In genomic region chr12:54098785-54099184, GRCm38 (mm10) we compare ENCODE assay signal across 9 mouse cellular contexts.
DNase-seq lines count a peak whose midpoint lies in the region; ATAC-seq and TF ChIP-seq lines count a peak whose summit lies in the region.
"Had no signal": no experiment of that assay in that cellular context is flagged by ENCODE, and none has a peak within 500 bp of the region (broad histone marks: within the 10 kb centered on the region; RNA-seq: fewer than 3 reads in every experiment).

No protein-coding gene starts in this region.

- no peak for ATAC-seq in limb, embryonic 11.5 days (ENCODE audit: insufficient number of reproducible peaks, low FRiP score, low TSS enrichment, low read depth)

- TF ChIP-seq CTCF in C2C12 (IDR thresholded peaks at IDR 0.05; ENCODE audit: control insufficient read depth, insufficient read depth, insufficient read length): peak; percentile 88
- peak; percentile 95 for TF ChIP-seq CTCF in heart, adult 2 months (IDR thresholded peaks at IDR 0.05)
- peak; percentile 60; the same call in 1 of the 2 replicates for TF ChIP-seq CTCF in olfactory bulb, adult 2 months (IDR thresholded peaks at IDR 0.05; ENCODE audit: insufficient read depth, low read depth, low read length)

- no peaks in the 10 kb centered on the region for H3K27me3 ChIP-seq in C2C12 (ENCODE audit: control insufficient read depth, insufficient read depth, insufficient read length)
- no peaks in the 10 kb centered on the region; the same call in 1 of the 2 replicates for H3K27me3 ChIP-seq in embryonic facial prominence, embryonic 10.5 days (replicated peaks; ENCODE audit: low read depth, poor library complexity, severe bottlenecking)
- H3K27me3 ChIP-seq in heart, adult 2 months (ENCODE audit: control insufficient read depth, insufficient read depth, low read length): no peaks in the 10 kb centered on the region
- H3K27me3 ChIP-seq in limb, embryonic 11.5 days (ENCODE audit: control insufficient read depth, insufficient read depth, low read length): 0 out of 2 replicates have a peak, but pooled peaks cover 4% of the 10 kb centered on the region

- 11% methylated on average over 6 of the region's 6 CpGs for WGBS in embryonic facial prominence, embryonic 10.5 days
- 16% methylated on average over 6 of the region's 6 CpGs for WGBS in heart, adult 2 months
- 11% methylated on average over 6 of the region's 6 CpGs for WGBS in limb, embryonic 11.5 days
- 29% methylated on average over 6 of the region's 6 CpGs for WGBS in olfactory bulb, adult 2 months

- TF ChIP-seq POLR2A in heart, adult 2 months (IDR thresholded peaks at IDR 0.05; ENCODE audit: insufficient read depth, low read depth, low read length): no peak
- no peak for TF ChIP-seq POLR2A in olfactory bulb, adult 2 months (IDR thresholded peaks at IDR 0.05; ENCODE audit: insufficient read depth, low read depth, low read length)

- H3K27ac ChIP-seq in embryonic facial prominence, embryonic 10.5 days (replicated peaks): no peak overlapping the region
- no peak overlapping the region for H3K27ac ChIP-seq in heart, adult 2 months
- no peak overlapping the region for H3K27ac ChIP-seq in limb, embryonic 11.5 days (replicated peaks; ENCODE audit: low read depth, low read length)
- H3K27ac ChIP-seq in olfactory bulb, adult 2 months (ENCODE audit: insufficient read depth, low read depth, low read length): no peak overlapping the region

- no peaks in the 10 kb centered on the region for H3K79me3 ChIP-seq in C2C12 (ENCODE audit: low read depth)

- no peaks in the 10 kb centered on the region for H3K36me3 ChIP-seq in C2C12 (ENCODE audit: control insufficient read depth, insufficient read depth)
- H3K36me3 ChIP-seq in embryonic facial prominence, embryonic 10.5 days (replicated peaks): no peaks in the 10 kb centered on the region
- no peaks in the 10 kb centered on the region for H3K36me3 ChIP-seq in heart, adult 2 months (ENCODE audit: control insufficient read depth, insufficient read depth, low read length)
- H3K36me3 ChIP-seq in limb, embryonic 11.5 days (ENCODE audit: control insufficient read depth, insufficient read depth, low read length): no peaks in the 10 kb centered on the region

- peak; percentile 87 for DNase-seq in adrenal gland, postnatal 14 days
- DNase-seq in embryonic facial prominence, embryonic 10.5 days (ENCODE audit: low spot score): peak; percentile 84
- DNase-seq in heart, adult 2 months: peak; percentile 67 to 78
- peak; percentile 79 for DNase-seq in kidney, adult 9 months
- DNase-seq in limb, embryonic 11.5 days (ENCODE audit: low spot score): peak; percentile 88
- DNase-seq in thymus, adult 18-20 months: peak; percentile 26 to 34

- H3K9ac ChIP-seq in heart, adult 2 months (ENCODE audit: low read depth, low read length): no peak overlapping the region
- no peak overlapping the region for H3K9ac ChIP-seq in limb, embryonic 11.5 days (ENCODE audit: low read length)

- H3K4me2 ChIP-seq in limb, embryonic 11.5 days (ENCODE audit: low read depth, severe bottlenecking): no peak overlapping the region

- no peak overlapping the region for H3K4me3 ChIP-seq in C2C12 (ENCODE audit: insufficient read depth, poor library complexity, severe bottlenecking)
- no peak overlapping the region for H3K4me3 ChIP-seq in embryonic facial prominence, embryonic 10.5 days
- no peak overlapping the region for H3K4me3 ChIP-seq in heart, adult 2 months
- no peak overlapping the region for H3K4me3 ChIP-seq in limb, embryonic 11.5 days (ENCODE audit: low read depth, low read length)
- H3K4me3 ChIP-seq in olfactory bulb, adult 2 months (ENCODE audit: insufficient read depth, low read depth, low read length): no peak overlapping the region
- H3K4me3 ChIP-seq: erythroblast, embryonic 14.5 days had no signal

- no peak overlapping the region for H3ac ChIP-seq in C2C12 (ENCODE audit: control insufficient read depth, insufficient read length, low read depth)

- H3K79me2 ChIP-seq in C2C12 (ENCODE audit: control insufficient read depth, insufficient read depth): no peaks in the 10 kb centered on the region
- no peaks in the 10 kb centered on the region for H3K79me2 ChIP-seq in heart, adult 2 months (replicated peaks; ENCODE audit: control insufficient read depth, insufficient read depth, low read length)

- H3K9me3 ChIP-seq in embryonic facial prominence, embryonic 10.5 days: no peaks in the 10 kb centered on the region
- no peaks in the 10 kb centered on the region for H3K9me3 ChIP-seq in limb, embryonic 11.5 days (ENCODE audit: control insufficient read depth, low read length)

- TF ChIP-seq EP300 in heart, adult 2 months (IDR thresholded peaks at IDR 0.05; ENCODE audit: insufficient read depth, low read depth, low read length): no peak

- 0 out of 2 replicates have a peak, but pooled peaks cover 4% of the 10 kb centered on the region for H3K4me1 ChIP-seq in embryonic facial prominence, embryonic 10.5 days
- no peaks in the 10 kb centered on the region for H3K4me1 ChIP-seq in heart, adult 2 months (ENCODE audit: control insufficient read depth, insufficient read depth, low read length)
- 0 out of 2 replicates have a peak, but pooled peaks cover 4% of the 10 kb centered on the region for H3K4me1 ChIP-seq in limb, embryonic 11.5 days (ENCODE audit: control insufficient read depth, insufficient read depth, low read length)
- H3K4me1 ChIP-seq in olfactory bulb, adult 2 months (ENCODE audit: control insufficient read depth, insufficient read depth, low read length): no peaks in the 10 kb centered on the region

- intact Hi-C loops in heart, adult 2 months (cut with DNase I): loop anchor here (2.0 to 5.0 kb wide), 3 partner anchors 254 to 448 kb away; no protein-coding TSS in a partner anchor

TF ChIP-seq in C2C12, 6 proteins besides CTCF, POLR2A, EP300 and RAD21:
- TF ChIP-seq FOSL1 (IDR thresholded peaks at IDR 0.05; ENCODE audit: insufficient read depth, low read length, poor library complexity, severe bottlenecking) (no peak), CEBPB (IDR thresholded peaks at IDR 0.05; ENCODE audit: low read depth) (peak; percentile 78)

Comparison
In these comparisons a context has a peak if more than half of its experiments do, and no peak if none do; other contexts are left out.
1. DNase-seq: peak in every context shown above with its lines; median percentile 88 in limb, embryonic 11.5 days; 87 in adrenal gland, postnatal 14 days; 84 in embryonic facial prominence, embryonic 10.5 days; 79 in kidney, adult 9 months; 72 in heart, adult 2 months; 30 in thymus, adult 18-20 months.